Mouse (Mus musculus) CD4-positive naive resting alpha-beta T cell, adult 76 days (primary cell): ENCODE measurements around the gene 1700016H13Rik. TPM values are rescaled to one million over a fixed set of nuclear protein-coding genes. Genes with fewer than 3 reads are reported as not detected.

Experiments
- total RNA-seq: library from RNA; stranded (reverse); gene quantifications from one replicate; pipeline ENCODE4 v1.2.4, GENCODE M21; 2023

1700016H13Rik gene
- not detected for total RNA-seq

GRCm38 (mm10) chr5:103655346-103656118 is at the start of gene 1700016H13Rik:
TSS of gene 1700016H13Rik (minus strand) at chr5:103656010.

GRCm38 (mm10) chr5:103691624-103692530 is 36.1 kb upstream of the 1700016H13Rik start, which contains the start of gene Aff1:
TSS of gene Aff1 (plus strand) at chr5:103692374.

GRCm38 (mm10) chr5:103629111-103629764 is 26.6 kb downstream of the 1700016H13Rik start, which contains the start of gene Slc10a6:
TSS of gene Slc10a6 (minus strand) at chr5:103629403.

Other genes starting within 250 kb of the 1700016H13Rik start
- gene Ptpn13, start 230.8 kb downstream of the 1700016H13Rik start, total RNA-seq, result 3.0 TPM
- not detected for gene Slc10a6, start 26.6 kb downstream of the 1700016H13Rik start, total RNA-seq
- 142 TPM for gene Aff1, start 36.4 kb upstream of the 1700016H13Rik start, total RNA-seq